Mouse (Mus musculus) hindbrain, embryonic 15.5 days (tissue): ENCODE measurements around the gene Itgbl1. TPM values are rescaled to one million over a fixed set of nuclear protein-coding genes. Genes with fewer than 3 reads are reported as not detected.
"Not testable (repeated sequence)": the region's sequence is repeated elsewhere in the genome, so short reads cannot be mapped to it uniquely, and the experiment has no call there.

Experiments used
- ATAC-seq: fragments of 200-750 bp; cut with Nextera tagmentation; 2 replicates; pipeline ENCODE4 v1.8.0; 2017; ENCODE audit warnings: low read depth, moderate number of reproducible peaks, moderate TSS enrichment; ENCODE audit not compliant: low FRiP score
- H3K27ac ChIP-seq: fragments of 300-500 bp; sonication (generic); replicated peaks from 2 replicates; pipeline ENCODE4 v1.5.1; 2015; ENCODE audit warnings: mild to moderate bottlenecking, inconsistent platforms
- H3K27me3 ChIP-seq: fragments of 300-500 bp; sonication (generic); 2 replicates; pipeline ENCODE4 v1.6.1; 2015; ENCODE audit warnings: control low read depth, inconsistent platforms
- H3K36me3 ChIP-seq: fragments of 300-500 bp; sonication (generic); 2 replicates; pipeline ENCODE4 v1.6.1; 2015; ENCODE audit warnings: control low read depth, inconsistent platforms
- H3K4me1 ChIP-seq: fragments of 300-500 bp; sonication (generic); replicated peaks from 2 replicates; pipeline ENCODE4 v1.6.1; 2015; ENCODE audit warnings: control low read depth, inconsistent platforms
- H3K4me2 ChIP-seq: fragments of 300-500 bp; sonication (generic); 2 replicates; pipeline ENCODE4 v1.6.1; 2015; ENCODE audit warnings: moderate library complexity, mild to moderate bottlenecking, inconsistent platforms
- H3K4me3 ChIP-seq: fragments of 300-500 bp; sonication (generic); 2 replicates; pipeline ENCODE4 v1.5.1; 2015; ENCODE audit warnings: mild to moderate bottlenecking, inconsistent platforms
- H3K9ac ChIP-seq: fragments of 300-500 bp; sonication (generic); 2 replicates; pipeline ENCODE4 v1.6.1; 2015; ENCODE audit warnings: inconsistent platforms
- H3K9me3 ChIP-seq: fragments of 300-500 bp; sonication (generic); 2 replicates; pipeline ENCODE4 v1.6.1; 2016; ENCODE audit warnings: control low read depth, inconsistent platforms
- WGBS: fragments of 180-500 bp; shearing (Covaris S2); methylation state at CpG from one replicate; pipeline ENCODE4 v1.1.7; 2015; 5-methylcytosine and 5-hydroxymethylcytosine counted together
- polyA plus RNA-seq: library from polyadenylated mRNA; unstranded; fragments of >200 nt; fragmentation: Nextera tagmentation; extraction: Ambion mirVana; gene quantifications from 2 replicates; pipeline ENCODE4 v1.2.1, GENCODE M21; 2015

The Itgbl1 gene
- 3.4 and 4.2 TPM in 2 replicates for polyA plus RNA-seq

GRCm38 (mm10) chr14:123659921-123660385 is at the start of gene Itgbl1:
Gene Itgbl1, plus strand, starts transcription at chr14:123659971.
- ATAC-seq = peak; percentile 74; the same call in 1 of the 2 replicates
- no peak within 1 kb of the TSS for H3K4me2 ChIP-seq
- H3K36me3 ChIP-seq = no peaks in the 10 kb centered on the region
- no peak within 1 kb of the TSS for H3K4me3 ChIP-seq
- WGBS = 31% methylated on average over 7 of the region's 7 CpGs
- H3K9me3 ChIP-seq = no peaks in the 10 kb centered on the region
- 0 out of 2 replicates have a peak within 1 kb of the TSS, but pooled peaks have one; percentile 8 for H3K27ac ChIP-seq
- H3K4me1 ChIP-seq = peaks cover 10% of the 10 kb centered on the region
- H3K9ac ChIP-seq = no peak within 1 kb of the TSS
- H3K27me3 ChIP-seq = no peaks in the 10 kb centered on the region

DNA sequence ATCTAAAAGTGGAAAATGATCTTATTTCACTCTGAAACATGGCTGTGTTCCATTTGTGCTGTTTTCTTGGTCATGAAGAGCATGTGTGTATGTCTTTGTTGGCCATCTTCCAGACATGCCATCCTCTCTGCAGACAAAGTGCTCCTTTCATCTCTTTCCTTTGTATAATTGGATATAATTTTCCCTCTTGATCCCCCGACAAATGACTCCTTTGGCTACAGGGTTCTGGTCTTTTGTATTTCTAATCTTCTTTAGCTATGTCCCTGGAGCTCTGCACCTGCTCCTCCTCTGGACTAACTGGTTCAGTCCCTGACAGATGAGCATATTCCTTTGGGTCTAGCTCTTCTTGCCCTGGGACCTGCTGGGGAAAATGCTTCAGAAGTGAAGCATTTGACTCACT is 36.8 kb upstream of the Itgbl1 start:
- no peak overlapping the region for H3K4me2 ChIP-seq
- no peak for ATAC-seq
- H3K27me3 ChIP-seq = no peaks in the 10 kb centered on the region
- no peak overlapping the region; the same call in 1 of the 2 replicates for H3K27ac ChIP-seq
- peaks cover 21% of the 10 kb centered on the region for H3K4me1 ChIP-seq
- WGBS = 0% methylated on average over 1 of the region's 1 CpGs
- no peak overlapping the region for H3K9ac ChIP-seq
- H3K36me3 ChIP-seq = no peaks in the 10 kb centered on the region
- no peak overlapping the region for H3K4me3 ChIP-seq
- no peaks in the 10 kb centered on the region for H3K9me3 ChIP-seq

DNA sequence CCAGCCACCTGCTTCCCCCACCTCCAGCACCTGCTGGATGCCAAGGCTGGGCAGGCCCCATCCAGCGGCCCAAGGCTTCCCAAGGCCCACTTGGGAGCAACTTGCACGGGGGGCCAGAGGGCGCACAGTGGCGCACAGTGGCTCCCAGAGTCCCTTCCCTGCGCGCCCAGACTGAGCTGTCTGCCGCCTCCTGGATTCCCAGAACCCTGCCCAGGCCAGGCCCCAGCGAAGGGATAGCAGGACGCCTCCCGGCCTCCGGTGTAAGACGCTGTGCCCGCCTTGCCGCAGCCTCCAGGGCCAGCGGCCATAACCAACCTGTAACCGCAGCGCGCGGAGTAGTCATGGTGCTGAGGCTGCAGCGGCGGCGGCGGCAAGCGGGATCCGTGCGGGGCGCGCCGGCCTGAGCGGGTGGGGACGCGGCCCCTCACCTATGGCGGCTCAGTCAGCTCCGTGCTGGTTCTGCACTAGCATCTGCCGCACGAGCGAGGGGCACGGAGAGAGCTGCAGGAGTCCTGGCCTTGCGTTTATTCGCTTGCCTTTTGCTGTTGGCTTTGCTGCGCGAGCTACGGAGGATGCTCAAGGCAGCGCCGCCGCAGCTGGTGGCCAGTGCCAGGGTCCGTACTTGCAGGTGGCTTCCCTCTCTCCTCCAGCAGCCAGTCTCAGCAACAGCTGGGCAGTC is 33.1 kb upstream of the Itgbl1 start, which contains the start of gene Nalcn:
Gene Nalcn, minus strand, starts transcription at position 644 of the 679 bp plus-strand sequence.
- Histone ChIP-seq H3K4me3 (peak within 1 kb of the TSS; percentile 60), H3K4me1 (peaks cover 21% of the 10 kb centered on the region), H3K4me2 (peak within 1 kb of the TSS; percentile 65), H3K9me3 (no peaks in the 10 kb centered on the region), H3K36me3 (no peaks in the 10 kb centered on the region), H3K9ac (peak within 1 kb of the TSS; percentile 79), H3K27me3 (no peaks in the 10 kb centered on the region), H3K27ac (peak within 1 kb of the TSS; percentile 83)
- peak; percentile 94 for ATAC-seq
- WGBS = 1% methylated on average over 38 of the region's 47 CpGs

- peak; percentile 42; the same call in 1 of the 2 replicates for ATAC-seq
These were observed 32.6 kb upstream of the Itgbl1 start for GRCm38 (mm10) chr14:123627180-123627562.

DNA sequence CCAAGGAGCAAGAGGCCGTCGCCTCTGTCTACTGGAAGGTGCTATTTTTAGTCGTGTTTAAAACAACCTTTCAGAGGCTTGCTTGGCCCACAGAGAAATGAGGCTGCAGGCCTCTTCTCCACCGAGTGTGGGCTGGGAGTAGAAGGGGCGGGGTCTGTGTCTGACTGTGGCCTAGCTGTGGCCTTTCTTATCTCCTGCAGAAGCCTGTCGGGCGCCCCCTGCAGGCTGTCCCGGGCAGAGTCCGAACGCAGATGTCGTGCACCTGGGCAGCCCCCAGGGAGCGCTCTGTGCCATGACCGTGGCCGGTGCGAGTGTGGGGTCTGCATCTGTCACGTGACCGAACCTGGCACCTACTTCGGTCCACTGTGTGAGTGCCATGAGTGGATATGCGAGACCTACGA is 1.3 kb downstream of the Itgbl1 start:
- Histone ChIP-seq H3K27ac (no peak overlapping the region), H3K4me3 (no peak overlapping the region)
- 16% methylated on average over 20 of the region's 20 CpGs for WGBS

More at GRCm38 (mm10) chr14:123627180-123627562, 32.6 kb upstream of the Itgbl1 start:
- Histone ChIP-seq H3K9me3 (no peaks in the 10 kb centered on the region), H3K36me3 (no peaks in the 10 kb centered on the region), H3K4me1 (peaks cover 21% of the 10 kb centered on the region), H3K27me3 (no peaks in the 10 kb centered on the region), H3K4me3 (peak overlapping the region; percentile 60), H3K9ac (peak overlapping the region; percentile 79), H3K27ac (peak overlapping the region; percentile 83), H3K4me2 (peak overlapping the region; percentile 65)
- 53% methylated on average over 3 of the region's 3 CpGs for WGBS

DNA sequence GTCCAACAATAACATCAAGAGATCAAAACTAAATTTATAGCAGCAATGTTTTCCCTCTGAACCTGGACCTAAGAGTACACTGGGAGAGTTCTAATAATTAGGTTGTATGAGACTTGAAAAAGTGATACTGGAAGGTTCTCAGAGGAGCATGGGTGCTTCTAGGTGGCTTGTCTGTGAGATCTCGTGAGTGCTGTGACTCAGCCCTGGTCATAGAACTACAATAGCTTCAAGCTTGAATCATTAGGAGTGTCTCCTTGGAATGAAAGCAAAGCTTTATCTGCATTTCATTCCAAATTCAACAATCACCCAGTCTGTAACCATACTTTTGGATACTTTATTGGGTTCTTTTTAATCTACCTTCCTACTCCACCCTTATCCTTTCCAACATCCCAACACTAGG is 2.6 kb downstream of the Itgbl1 start:
- H3K36me3 ChIP-seq = no peaks in the 10 kb centered on the region
- no peak overlapping the region for H3K9ac ChIP-seq
- no peak overlapping the region for H3K4me2 ChIP-seq
- no peaks in the 10 kb centered on the region for H3K27me3 ChIP-seq
- no peak overlapping the region for H3K4me3 ChIP-seq
- peaks cover 10% of the 10 kb centered on the region for H3K4me1 ChIP-seq
- H3K27ac ChIP-seq = no peak overlapping the region
- no peak for ATAC-seq
- no peaks in the 10 kb centered on the region for H3K9me3 ChIP-seq
- WGBS = 82% methylated on average over 1 of the region's 1 CpGs

More for the DNA sequence above, 1.3 kb downstream of the Itgbl1 start:
- ATAC-seq = peak; percentile 75
- no peaks in the 10 kb centered on the region for H3K9me3 ChIP-seq
- no peaks in the 10 kb centered on the region for H3K36me3 ChIP-seq
- H3K4me1 ChIP-seq = peaks cover 10% of the 10 kb centered on the region
- peak overlapping the region; percentile 39 for H3K4me2 ChIP-seq
- no peak overlapping the region for H3K9ac ChIP-seq
- H3K27me3 ChIP-seq = no peaks in the 10 kb centered on the region

- no peak overlapping the region for H3K9ac ChIP-seq
- H3K4me3 ChIP-seq = no peak overlapping the region
- H3K4me1 ChIP-seq = peaks cover 10% of the 10 kb centered on the region
- no peak overlapping the region for H3K27ac ChIP-seq
- no peak for ATAC-seq
- no peaks in the 10 kb centered on the region for H3K27me3 ChIP-seq
- no peaks in the 10 kb centered on the region for H3K9me3 ChIP-seq
- H3K4me2 ChIP-seq = no peak overlapping the region
- no peaks in the 10 kb centered on the region for H3K36me3 ChIP-seq
These were observed 3.4 kb downstream of the Itgbl1 start for GRCm38 (mm10) chr14:123663206-123663605.

DNA sequence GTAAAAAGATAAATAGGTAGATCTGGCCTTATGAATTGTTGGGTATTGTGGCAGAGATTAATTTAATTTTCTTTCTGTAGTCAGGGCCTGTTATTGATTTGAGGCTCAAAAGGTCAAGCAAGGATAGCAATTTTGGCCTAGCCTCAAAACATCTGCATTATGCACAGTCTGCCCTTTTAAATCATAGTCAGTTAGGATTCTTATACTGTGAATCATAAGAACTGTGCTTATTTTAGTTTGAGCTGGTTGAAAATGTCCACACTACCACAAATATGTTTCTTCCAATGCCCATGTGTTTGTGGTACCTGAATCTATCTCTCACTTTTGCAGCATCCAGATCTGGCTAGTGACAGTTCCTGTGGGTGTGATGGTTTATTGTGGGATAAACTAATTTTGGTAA is 4.7 kb downstream of the Itgbl1 start:
- no peak overlapping the region for H3K4me3 ChIP-seq
- no peak for ATAC-seq
- no peak overlapping the region for H3K9ac ChIP-seq
- H3K27me3 ChIP-seq = no peaks in the 10 kb centered on the region
- H3K4me1 ChIP-seq = peaks cover 10% of the 10 kb centered on the region
- no peak overlapping the region for H3K4me2 ChIP-seq
- no peak overlapping the region for H3K27ac ChIP-seq
- no peaks in the 10 kb centered on the region for H3K36me3 ChIP-seq
- H3K9me3 ChIP-seq = no peaks in the 10 kb centered on the region

DNA sequence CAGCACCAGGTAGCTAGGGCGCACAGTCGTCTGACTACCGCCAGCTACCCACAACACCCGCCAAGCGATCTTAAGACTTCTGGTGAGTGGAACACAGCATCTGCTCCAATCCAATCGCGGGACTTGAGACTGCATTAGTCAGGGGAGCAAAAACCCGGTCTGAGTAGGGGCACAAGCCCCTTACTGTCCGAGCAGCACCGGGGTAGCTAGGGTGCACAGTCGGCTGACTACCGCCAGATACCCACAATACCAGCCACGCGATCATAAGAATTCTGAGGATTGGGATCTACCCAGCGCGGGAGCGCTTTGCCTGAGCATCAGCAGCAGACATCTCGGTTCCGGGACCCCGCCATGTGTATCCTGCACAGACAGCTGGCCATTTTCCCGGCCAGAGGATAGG is 11.3 kb downstream of the Itgbl1 start:
- not testable (repeated sequence) for H3K4me3 ChIP-seq, H3K27ac ChIP-seq, H3K4me2 ChIP-seq, ATAC-seq, H3K27me3 ChIP-seq, H3K9ac ChIP-seq, H3K9me3 ChIP-seq, H3K4me1 ChIP-seq, H3K36me3 ChIP-seq
- WGBS = 82% methylated on average over 21 of the region's 21 CpGs

GRCm38 (mm10) chr14:123678091-123678490 is 18.3 kb downstream of the Itgbl1 start:
- ATAC-seq = no peak
- Histone ChIP-seq H3K27me3 (no peaks in the 10 kb centered on the region), H3K27ac (no peak overlapping the region), H3K4me1 (no peaks in the 10 kb centered on the region), H3K9me3 (no peaks in the 10 kb centered on the region), H3K4me3 (no peak overlapping the region), H3K4me2 (no peak overlapping the region), H3K36me3 (no peaks in the 10 kb centered on the region), H3K9ac (no peak overlapping the region)
- 89% methylated on average over 2 of the region's 2 CpGs for WGBS

DNA sequence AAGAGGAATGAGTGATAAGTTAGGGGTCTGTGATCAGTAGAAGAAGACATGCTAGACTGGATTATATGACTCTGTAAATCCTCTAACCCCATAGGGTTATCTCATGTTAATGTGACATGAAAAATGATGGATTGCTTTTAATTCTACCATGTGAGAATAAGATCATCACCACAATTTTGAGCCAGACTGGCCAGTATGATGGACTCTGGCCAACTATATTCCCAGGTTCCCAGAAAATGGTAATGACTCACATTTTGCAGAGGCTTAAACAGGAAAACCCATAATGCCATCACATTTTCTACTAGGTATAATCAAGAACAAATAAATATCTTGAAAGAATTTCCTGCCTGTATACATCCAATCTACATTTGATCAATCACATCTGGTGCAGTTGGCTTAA is 55.0 kb downstream of the Itgbl1 start:
- H3K9me3 ChIP-seq = no peaks in the 10 kb centered on the region
- no peak overlapping the region for H3K27ac ChIP-seq
- no peaks in the 10 kb centered on the region for H3K36me3 ChIP-seq
- H3K4me1 ChIP-seq = no peaks in the 10 kb centered on the region
- H3K27me3 ChIP-seq = no peaks in the 10 kb centered on the region
- H3K4me2 ChIP-seq = no peak overlapping the region
- H3K4me3 ChIP-seq = no peak overlapping the region
- no peak for ATAC-seq
- H3K9ac ChIP-seq = no peak overlapping the region

DNA sequence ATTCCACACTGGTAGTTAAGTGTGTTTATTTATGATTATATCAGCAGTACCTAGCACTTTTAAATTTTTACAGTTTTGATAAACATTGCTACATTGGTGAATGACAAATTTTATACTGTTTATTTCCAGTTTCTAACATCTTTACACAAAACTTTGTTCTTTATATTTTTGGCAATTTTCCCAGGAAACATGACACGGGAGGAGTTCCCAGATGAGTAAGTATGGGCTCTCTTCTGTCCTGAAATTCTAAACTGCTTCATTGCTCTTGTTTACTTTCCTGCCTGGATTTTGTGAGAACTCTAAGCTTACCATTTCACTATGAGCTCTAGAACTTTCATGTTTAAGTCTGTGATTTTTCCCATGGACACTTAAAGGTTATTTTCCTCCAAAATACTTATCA is 82.3 kb downstream of the Itgbl1 start:
- no peak overlapping the region for H3K4me3 ChIP-seq
- H3K9me3 ChIP-seq = no peaks in the 10 kb centered on the region
- no peak overlapping the region for H3K9ac ChIP-seq
- no peaks in the 10 kb centered on the region for H3K36me3 ChIP-seq
- H3K27me3 ChIP-seq = no peaks in the 10 kb centered on the region
- no peak for ATAC-seq
- WGBS = 65% methylated on average over 1 of the region's 1 CpGs
- H3K4me1 ChIP-seq = no peaks in the 10 kb centered on the region
- H3K27ac ChIP-seq = no peak overlapping the region
- no peak overlapping the region for H3K4me2 ChIP-seq

- no peaks in the 10 kb centered on the region for H3K27me3 ChIP-seq
- H3K36me3 ChIP-seq = no peaks in the 10 kb centered on the region
- H3K4me3 ChIP-seq = no peak overlapping the region
- no peaks in the 10 kb centered on the region for H3K4me1 ChIP-seq
- no peak overlapping the region for H3K9ac ChIP-seq
- no peaks in the 10 kb centered on the region for H3K9me3 ChIP-seq
- 89% methylated on average over 1 of the region's 1 CpGs for WGBS
- no peak overlapping the region for H3K4me2 ChIP-seq
- no peak for ATAC-seq
- H3K27ac ChIP-seq = no peak overlapping the region
These were observed 91.2 kb downstream of the Itgbl1 start for GRCm38 (mm10) chr14:123751017-123751416.
